Comparison of ENCODE assay signal across 9 mouse cellular contexts in genomic region chr11:55046600-55046999, GRCm38 (mm10). TPM values are rescaled to one million over a fixed set of nuclear protein-coding genes. Genes with fewer than 3 reads are reported as not detected.
DNase-seq lines count a peak whose midpoint lies in the region; ATAC-seq and TF ChIP-seq lines count a peak whose summit lies in the region.
"Had no signal": no experiment of that assay in that cellular context is flagged by ENCODE, and none has a peak within 500 bp of the region (broad histone marks: within the 10 kb centered on the region; RNA-seq: fewer than 3 reads in every experiment).

No protein-coding gene starts in this region.

- DNase-seq in kidney, adult 18-20 months, result peak; percentile 64
- peak; percentile 49 for DNase-seq in CH12.LX (ENCODE audit: extremely low read depth)
- peak; percentile 52 for DNase-seq in lung, adult 2 months
- DNase-seq in thymus, adult 2 months, result peak; percentile 76
- DNase-seq in layer of hippocampus, adult 11-12 months (ENCODE audit: low spot score), result no peak
- DNase-seq in ovary, adult 18-20 months (ENCODE audit: low spot score), result no peak

- H3K4me1 ChIP-seq in kidney, embryonic 16.5 days (ENCODE audit: insufficient read depth, low read length), result peaks cover 4% of the 10 kb centered on the region; the same call in 1 of the 2 replicates
- peaks cover 0 to 5% of the 10 kb centered on the region in 2 experiments; a peak in 1 of 4 replicates for H3K4me1 ChIP-seq in CH12.LX (ENCODE audit: control insufficient read depth in 1 of 2, insufficient read depth in 2 of 2)
- H3K4me1 ChIP-seq in lung, adult 2 months (ENCODE audit: control insufficient read depth, insufficient read depth, low read length), result peaks cover 5% of the 10 kb centered on the region
- H3K4me1 ChIP-seq in thymus, adult 2 months (replicated peaks; ENCODE audit: control insufficient read depth, insufficient read depth, low read length), result no peaks in the 10 kb centered on the region

- TF ChIP-seq EP300 in CH12.LX (IDR thresholded peaks at IDR 0.05; ENCODE audit: low read length), result no peak

- ATAC-seq in kidney, embryonic 16.5 days (ENCODE audit: low FRiP score, low TSS enrichment), result no peak
- 0 out of 2 replicates have a peak, but pooled peaks have one; percentile 65 for ATAC-seq in common myeloid progenitor, adult 5-6 weeks (replicated peaks; ENCODE audit: low read depth, poor library complexity, severe bottlenecking)

- 59% methylated on average over 5 of the region's 5 CpGs for WGBS in kidney, embryonic 16.5 days
- 55% methylated on average over 5 of the region's 5 CpGs for WGBS in lung, adult 2 months
- whole genome bisulfite sequencing in thymus, adult 2 months, result 43% methylated on average over 5 of the region's 5 CpGs

- no peak overlapping the region for H3K27ac ChIP-seq in kidney, embryonic 16.5 days (ENCODE audit: low read length)
- H3K27ac ChIP-seq in CH12.LX (ENCODE audit: insufficient read depth, low read depth), result no peak overlapping the region
- no peak overlapping the region for H3K27ac ChIP-seq in thymus, adult 2 months (ENCODE audit: control insufficient read depth, insufficient read depth, low read length)
- H3K27ac ChIP-seq: lung, embryonic 15.5 days had no signal

- H3K9ac ChIP-seq in kidney, embryonic 16.5 days (replicated peaks; ENCODE audit: low read length), result no peak overlapping the region
- no peak overlapping the region for H3K9ac ChIP-seq in CH12.LX (ENCODE audit: insufficient read depth, low read depth)
- H3K9ac ChIP-seq: lung, embryonic 15.5 days had no signal

- H3K36me3 ChIP-seq in kidney, embryonic 16.5 days (ENCODE audit: insufficient read depth, low read length), result no peaks in the 10 kb centered on the region
- H3K36me3 ChIP-seq in CH12.LX (replicated peaks in 1 of 2; ENCODE audit: control insufficient read depth in 1 of 2, insufficient read depth in 1 of 2, low read length in 1 of 2), result no peaks in the 10 kb centered on the region
- peaks cover 13% of the 10 kb centered on the region for H3K36me3 ChIP-seq in thymus, adult 2 months (ENCODE audit: control insufficient read depth, insufficient read depth, low read length)
- H3K36me3 ChIP-seq: lung, embryonic 15.5 days had no signal

- in situ Hi-C loops in CH12.LX (cut with MboI; ENCODE audit: low pct_ligation_motif_present, low pct_unique_long_range_greater_than_20kb, low sequenced_read_pairs), result no loop called here

- TF ChIP-seq RAD21 in CH12.LX (IDR thresholded peaks at IDR 0.05; ENCODE audit: low read depth, low read length), result peak; percentile 57

- dilution Hi-C loops in CH12.LX (cut with MboI; ENCODE audit: extremely low pct_ligation_motif_present, extremely low pct_unique_long_range_greater_than_20kb, low sequenced_read_pairs), result no loop called here

- no peak overlapping the region for H3K4me2 ChIP-seq in kidney, embryonic 16.5 days (replicated peaks; ENCODE audit: low read depth, low read length)
- no peak overlapping the region for H3K4me2 ChIP-seq in CH12.LX (ENCODE audit: insufficient read depth, low read depth, poor library complexity, severe bottlenecking)
- H3K4me2 ChIP-seq: lung, embryonic 15.5 days had no signal

- TF ChIP-seq POLR2A in CH12.LX (IDR thresholded peaks at IDR 0.05; ENCODE audit: low read depth, low read length), result no peak
- no peak for TF ChIP-seq POLR2A in lung, adult 2 months (IDR thresholded peaks at IDR 0.05; ENCODE audit: borderline replicate concordance, extremely low read depth, low read depth, low read length)
- TF ChIP-seq POLR2A in thymus, adult 2 months (IDR thresholded peaks at IDR 0.05; ENCODE audit: control insufficient read depth, extremely low read depth, insufficient read depth, low read length, poor library complexity), result no peak

- no peaks in the 10 kb centered on the region for H3K9me3 ChIP-seq in kidney, embryonic 16.5 days (ENCODE audit: low read length)
- peaks cover 7% of the 10 kb centered on the region for H3K9me3 ChIP-seq in CH12.LX (replicated peaks; ENCODE audit: low read length)
- H3K9me3 ChIP-seq: lung, embryonic 15.5 days had no signal

- no peak overlapping the region for H3K4me3 ChIP-seq in kidney, embryonic 16.5 days (ENCODE audit: low read length)
- no peak overlapping the region for H3K4me3 ChIP-seq in CH12.LX (replicated peaks in 1 of 3; ENCODE audit: low read depth in 2 of 3, low read length in 2 of 3, poor library complexity in 1 of 3)
- H3K4me3 ChIP-seq in lung, adult 2 months (replicated peaks; ENCODE audit: extremely low read depth, low read depth, low read length), result no peak overlapping the region
- H3K4me3 ChIP-seq in thymus, adult 2 months (ENCODE audit: control insufficient read depth, insufficient read depth, low read length), result no peak overlapping the region
- H3K4me3 ChIP-seq: lung, embryonic 15.5 days had no signal

- TF ChIP-seq CTCF in CH12.LX (conservative IDR thresholded peaks at IDR 0.05 in 1 of 2, IDR thresholded peaks at IDR 0.05 in 1 of 2; ENCODE audit: low read depth in 2 of 2, low read length in 2 of 2), result peak in 1 of 2 experiments; percentile 85; a peak in 2 of 4 replicates
- peak; percentile 78 for TF ChIP-seq CTCF in lung, adult 2 months (IDR thresholded peaks at IDR 0.05; ENCODE audit: insufficient read depth, low read length)
- TF ChIP-seq CTCF in thymus, adult 2 months (IDR thresholded peaks at IDR 0.05; ENCODE audit: borderline replicate concordance, control insufficient read depth, extremely low read depth, insufficient read depth, low read length, poor library complexity), result peak; percentile 73; the same call in 1 of the 2 replicates

- H3K27me3 ChIP-seq in kidney, embryonic 16.5 days (ENCODE audit: insufficient read depth, low read length), result no peaks in the 10 kb centered on the region
- no peaks in the 10 kb centered on the region for H3K27me3 ChIP-seq in CH12.LX (replicated peaks)
- no peaks in the 10 kb centered on the region for H3K27me3 ChIP-seq in thymus, adult 2 months (ENCODE audit: control insufficient read depth, insufficient read depth, low read length)
- H3K27me3 ChIP-seq: lung, embryonic 15.5 days had no signal

- no peaks in the 10 kb centered on the region for H3K79me2 ChIP-seq in CH12.LX (replicated peaks; ENCODE audit: control insufficient read depth, extremely low read depth, insufficient read depth, poor library complexity, severe bottlenecking)

TF ChIP-seq in CH12.LX, 34 proteins besides CTCF, POLR2A, EP300 and RAD21:
- TF ChIP-seq SMC3 (IDR thresholded peaks at IDR 0.05; ENCODE audit: low read depth, low read length) (peak; percentile 94), MAZ (IDR thresholded peaks at IDR 0.05; ENCODE audit: low read depth, low read length) (peak; percentile 89), ZC3H11A (IDR thresholded peaks at IDR 0.05; ENCODE audit: low read depth, low read length) (peak; percentile 37; the same call in 1 of the 2 replicates), JUN (IDR thresholded peaks at IDR 0.05; ENCODE audit: insufficient read depth, low read depth, low read length) (no peak), TCF12 (IDR thresholded peaks at IDR 0.05; ENCODE audit: low read depth, low read length) (no peak)

RNA-seq across cellular contexts. Expression of gene Anxa6, which starts 13.4 kb away (rescaled TPM):
- polyA plus RNA-seq in kidney, embryonic 16.5 days (2015; fragmentation: Nextera tagmentation; extraction: Ambion mirVana), result 239 and 266 TPM in 2 replicates
- total RNA-seq in CH12.LX (2012; rRNA removed), result 163 and 168 TPM in 2 replicates
- 115 and 125 TPM in 2 replicates for total RNA-seq in CH12.LX (2014; rRNA removed)
- 162 and 163 TPM in 2 replicates for polyA plus RNA-seq in CH12.LX (2012; ENCODE audit: insufficient read length, low read depth)
- 46.0 and 55.3 TPM in 2 replicates for total RNA-seq in common myeloid progenitor, adult 5-6 weeks (2017)
- 151 and 170 TPM in 2 replicates for polyA plus RNA-seq in lung, adult 2 months (2012; rRNA removed)
- polyA plus RNA-seq in thymus, adult 2 months (2012; rRNA removed), result 121 and 130 TPM in 2 replicates

RNA-seq across cellular contexts. Expression of gene Ccdc69, which starts 31.3 kb away (rescaled TPM):
- polyA plus RNA-seq in kidney, embryonic 16.5 days (2015; fragmentation: Nextera tagmentation; extraction: Ambion mirVana), result 3.0 and 3.6 TPM in 2 replicates
- total RNA-seq in CH12.LX (2012; rRNA removed) (4.3 and 4.4 TPM in 2 replicates), CH12.LX (2014; rRNA removed) (0.27 TPM in 1 of 2 replicates, not detected in the other)
- polyA plus RNA-seq in CH12.LX (2012; ENCODE audit: insufficient read length, low read depth), result 0.23 and 0.61 TPM in 2 replicates
- 24.3 and 26.6 TPM in 2 replicates for total RNA-seq in common myeloid progenitor, adult 5-6 weeks (2017)
- polyA plus RNA-seq in lung, adult 2 months (2012; rRNA removed), result 2.2 and 4.1 TPM in 2 replicates
- polyA plus RNA-seq in thymus, adult 2 months (2012; rRNA removed), result 13.9 and 16.5 TPM in 2 replicates

RNA-seq across cellular contexts. Expression of gene Gm2a, which starts 51.3 kb away (rescaled TPM):
- 38.0 and 39.7 TPM in 2 replicates for polyA plus RNA-seq in kidney, embryonic 16.5 days (2015; fragmentation: Nextera tagmentation; extraction: Ambion mirVana)
- total RNA-seq in CH12.LX (2012; rRNA removed) (24.1 and 26.5 TPM in 2 replicates), CH12.LX (2014; rRNA removed) (8.9 and 10.0 TPM in 2 replicates)
- 24.1 and 25.6 TPM in 2 replicates for polyA plus RNA-seq in CH12.LX (2012; ENCODE audit: insufficient read length, low read depth)
- 71.7 and 72.2 TPM in 2 replicates for total RNA-seq in common myeloid progenitor, adult 5-6 weeks (2017)
- polyA plus RNA-seq in lung, adult 2 months (2012; rRNA removed), result 50.9 and 70.4 TPM in 2 replicates
- polyA plus RNA-seq in thymus, adult 2 months (2012; rRNA removed), result 37.2 and 39.9 TPM in 2 replicates

Comparison
In these comparisons a context has a peak if more than half of its experiments do, and no peak if none do; other contexts are left out.
1. DNase-seq: peak in kidney, adult 18-20 months (single experiment), CH12.LX (single experiment), lung, adult 2 months (single experiment) and thymus, adult 2 months (single experiment); none in layer of hippocampus, adult 11-12 months (single experiment) and ovary, adult 18-20 months (single experiment).